Mouse (Mus musculus) kidney, postnatal 10 days (tissue): ENCODE data around the gene Rbfox1.

Experiments
- DNase-seq: peaks from one replicate; pipeline ENCODE4 v3.0.0; 2021; ENCODE audit warnings: mixed read lengths

Gene Rbfox1

DNA sequence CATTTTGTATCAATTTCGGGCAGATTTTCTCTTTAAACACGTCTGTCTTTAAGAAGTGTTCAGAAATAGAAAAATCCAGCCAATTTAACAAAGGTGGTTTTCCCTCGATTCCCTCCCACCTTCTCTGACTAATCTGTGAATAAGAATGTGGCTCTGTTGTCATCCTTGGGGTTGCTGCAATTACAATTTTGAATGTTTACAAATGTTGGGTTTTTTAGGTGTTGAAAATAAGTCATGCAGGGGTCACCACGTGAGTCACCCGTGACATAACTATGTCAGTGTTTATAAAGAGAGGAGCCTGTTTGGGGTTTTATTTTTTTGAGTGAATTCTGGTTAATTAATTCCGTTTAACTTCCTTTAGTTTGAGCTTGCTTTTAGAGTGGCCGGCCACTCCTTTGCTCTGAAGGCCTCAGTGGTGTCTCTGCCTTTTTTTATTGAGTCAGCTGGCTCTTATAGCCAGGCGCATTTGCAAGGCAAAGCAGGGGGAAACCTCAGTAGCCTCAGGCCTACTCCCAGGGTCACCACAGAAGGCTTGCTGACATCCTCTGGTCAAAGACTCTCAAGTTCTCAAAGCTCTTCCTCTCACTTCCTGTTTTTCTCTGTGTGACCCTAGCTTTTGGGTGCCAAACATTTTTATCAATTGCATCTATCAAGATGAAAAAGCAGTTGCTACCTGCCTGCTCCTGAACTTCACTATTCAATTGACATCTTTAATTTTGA, 957.1 kb downstream of the Rbfox1 start:
- no peak for DNase-seq

DNA sequence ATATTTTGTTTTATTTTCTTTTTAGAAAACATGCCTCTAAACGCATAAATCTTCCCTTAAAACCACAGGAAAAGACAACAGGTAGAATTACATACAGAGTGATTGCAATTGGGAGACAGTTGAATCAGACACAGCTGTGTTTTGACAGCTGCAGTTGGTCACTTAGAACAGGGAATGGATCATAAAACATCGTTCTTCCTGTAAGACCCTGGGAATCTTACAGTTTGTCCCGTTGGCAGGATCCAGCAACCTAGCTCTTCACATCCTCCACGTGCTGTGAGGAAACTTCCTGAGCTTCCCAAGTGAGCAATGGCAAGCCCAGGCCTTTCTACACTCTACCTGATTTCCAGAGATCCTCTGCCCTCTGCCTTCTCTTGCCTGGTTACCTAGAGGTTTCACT, 959.5 kb downstream of the Rbfox1 start:
- no peak for DNase-seq

DNA sequence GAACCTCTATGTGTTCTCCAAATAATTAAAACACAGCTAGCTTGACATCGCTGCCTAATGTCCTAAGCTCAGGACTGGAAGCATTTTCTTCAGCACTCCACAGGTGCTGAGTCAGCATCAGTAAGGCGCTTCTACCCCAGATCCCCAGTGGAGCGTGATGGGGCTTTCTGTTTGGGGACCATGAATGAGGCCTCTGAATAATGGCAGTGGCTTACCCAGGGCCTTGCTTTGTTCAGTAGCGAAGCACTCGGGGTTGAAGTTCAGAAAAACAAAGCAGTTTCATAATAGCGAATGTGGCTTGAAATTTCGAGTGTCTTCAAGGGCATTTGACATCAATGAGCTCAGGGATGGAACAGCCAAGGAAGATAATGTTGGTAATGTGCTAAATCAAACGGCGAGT, 966.2 kb downstream of the Rbfox1 start:
- DNase-seq, result no peak

DNA sequence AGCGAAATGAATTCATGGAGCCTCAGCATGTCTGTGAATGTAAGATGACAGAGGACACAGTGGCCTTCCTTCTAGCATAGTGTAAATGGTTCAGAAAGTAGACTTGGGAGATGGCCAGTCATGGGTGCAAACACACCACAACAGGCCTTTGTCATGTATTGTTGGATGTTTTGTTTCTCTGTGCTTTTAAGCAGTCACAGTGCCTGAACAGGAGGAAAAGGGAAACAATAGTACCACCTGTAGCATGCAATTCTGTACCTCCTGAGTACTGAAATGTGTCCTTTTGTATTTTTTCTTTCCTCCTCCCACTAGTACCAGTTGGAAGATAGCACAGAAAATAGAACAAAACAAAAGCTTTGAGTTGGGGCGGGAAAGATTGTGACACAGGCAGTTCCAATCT, 968.6 kb downstream of the Rbfox1 start:
- DNase-seq, result no peak

DNA sequence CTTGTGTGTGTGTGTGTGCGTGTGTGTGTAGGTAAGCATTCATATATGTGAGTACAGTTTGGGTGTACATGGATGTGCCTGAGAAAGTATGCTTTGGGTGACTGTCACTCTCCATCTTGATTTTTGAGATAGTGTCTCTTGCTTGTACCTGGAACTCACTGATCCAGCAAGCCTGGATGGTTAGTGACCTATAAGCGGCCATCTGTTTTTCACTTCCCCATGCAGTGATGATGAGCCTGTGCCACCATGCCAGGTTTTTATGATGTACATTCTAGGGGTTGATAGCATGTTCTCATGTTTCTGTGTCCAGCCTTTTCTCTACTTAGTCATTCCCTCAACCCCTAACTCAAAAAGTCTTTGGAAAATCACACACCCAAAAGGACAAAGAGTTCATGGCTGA, 976.5 kb downstream of the Rbfox1 start:
- no peak for DNase-seq

DNA sequence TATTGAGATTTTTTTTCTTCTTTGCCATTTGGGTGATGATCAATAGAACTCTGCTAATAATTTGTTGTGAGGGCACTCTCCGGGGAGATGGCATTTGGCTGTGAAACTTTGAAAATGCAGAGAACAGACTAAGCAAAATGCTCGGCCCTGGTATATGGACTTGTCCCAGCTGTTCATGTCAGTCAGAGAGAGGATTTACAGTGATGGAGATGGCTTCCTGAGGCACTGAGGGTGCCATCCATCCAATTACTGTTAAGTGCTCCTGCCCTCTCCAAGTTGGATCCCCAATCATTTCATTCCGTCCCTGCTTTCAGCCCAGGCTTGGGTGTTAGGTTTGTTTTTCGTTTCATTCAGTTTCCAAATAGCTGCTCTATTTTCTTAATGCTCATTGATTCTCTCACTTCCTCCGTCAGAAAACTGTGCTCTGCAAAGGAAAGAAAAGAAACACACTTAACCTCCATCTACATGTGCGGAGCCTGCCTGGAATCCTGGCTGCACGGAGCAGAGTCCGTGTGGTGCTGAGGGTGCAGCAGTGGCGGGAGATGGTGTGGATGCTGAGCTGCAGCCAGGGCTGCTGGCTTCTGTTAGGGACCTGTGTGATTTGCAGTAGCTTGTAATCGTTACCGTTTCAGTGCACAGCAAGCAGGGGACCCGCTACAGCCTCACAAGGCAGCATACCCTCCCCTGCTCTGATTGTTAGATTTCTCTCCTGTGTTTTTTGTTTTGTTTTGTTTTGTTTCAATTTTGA, 997.7 kb downstream of the Rbfox1 start:
- no peak for DNase-seq

DNA sequence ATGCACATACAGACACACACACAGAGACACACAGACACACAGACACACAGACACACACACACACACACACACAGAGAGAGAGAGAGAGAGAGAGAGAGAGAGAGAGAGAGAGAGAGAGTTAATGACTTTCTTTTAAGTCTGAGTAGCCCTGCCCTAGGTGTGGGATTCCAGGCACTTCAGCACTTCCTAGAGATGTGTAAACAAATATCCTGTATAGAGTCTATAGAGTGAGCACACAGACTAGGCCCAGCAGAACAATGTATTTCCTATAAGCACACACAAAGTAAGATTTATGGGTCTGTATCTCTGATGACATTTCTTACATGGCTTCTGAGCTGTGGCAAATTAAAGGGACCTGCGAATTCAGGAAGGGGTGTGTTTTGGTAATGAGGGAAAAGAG, 998.6 kb downstream of the Rbfox1 start:
- DNase-seq, result no peak

DNA sequence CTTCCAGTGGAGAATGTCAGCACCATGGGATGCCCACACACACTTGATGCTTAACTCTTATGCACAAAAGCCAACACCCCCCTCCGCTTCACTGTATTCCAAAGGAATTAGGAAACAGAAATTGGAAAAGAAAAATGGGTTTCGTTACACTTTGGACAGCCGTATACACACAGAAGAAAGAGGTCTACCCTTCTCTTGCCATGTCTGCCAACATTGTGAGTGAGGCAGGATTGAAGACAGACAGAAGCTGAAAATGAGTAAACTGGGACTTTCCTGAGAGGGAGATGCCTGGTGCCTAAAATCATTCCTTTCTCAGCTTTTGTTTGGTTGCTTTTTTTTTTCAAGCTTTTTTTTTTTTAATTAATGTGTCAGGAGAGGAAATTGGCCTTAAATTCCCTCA, 1000.5 kb downstream of the Rbfox1 start:
- DNase-seq, result no peak

DNA sequence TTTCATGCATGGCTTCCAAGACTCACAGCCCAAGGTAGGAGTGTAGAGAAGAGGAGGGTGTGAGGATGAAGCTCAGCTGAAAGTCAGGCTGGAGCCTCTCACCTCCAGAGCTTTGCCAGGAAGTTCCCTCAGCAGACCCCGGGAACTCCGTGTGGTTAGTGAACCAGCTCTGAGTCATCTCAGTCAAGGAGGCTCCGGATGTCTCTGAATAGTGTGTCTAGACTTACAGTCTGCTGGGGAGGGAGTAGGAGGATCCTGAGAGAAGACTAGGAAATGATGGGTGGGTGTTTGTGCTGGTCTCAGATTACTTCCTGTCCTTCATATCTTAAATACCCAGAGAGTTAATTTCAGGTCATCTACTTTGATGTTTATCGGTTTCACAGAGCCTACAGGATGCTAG, 1004.1 kb downstream of the Rbfox1 start:
- peak; percentile 8 for DNase-seq

DNA sequence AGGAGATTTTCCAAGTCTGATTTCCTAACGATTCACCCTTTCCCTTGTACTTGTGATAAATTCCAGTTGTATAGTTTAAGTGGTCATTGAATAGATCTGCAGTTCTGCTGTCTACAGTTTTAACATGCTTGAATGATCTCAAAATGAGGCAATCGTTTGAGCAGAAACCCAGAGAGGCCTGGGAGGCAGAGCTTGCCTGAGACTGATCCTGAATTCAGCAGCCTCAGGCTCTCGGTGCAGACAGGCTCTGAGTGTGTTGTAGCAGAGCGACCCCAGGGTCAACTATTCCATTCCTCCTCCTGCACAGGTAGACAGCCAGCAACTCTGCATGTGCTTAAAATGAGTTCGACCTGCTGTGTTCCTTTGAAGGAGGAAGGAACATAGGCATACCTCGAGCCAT, 1012.6 kb downstream of the Rbfox1 start:
- DNase-seq, result peak; percentile 9

DNA sequence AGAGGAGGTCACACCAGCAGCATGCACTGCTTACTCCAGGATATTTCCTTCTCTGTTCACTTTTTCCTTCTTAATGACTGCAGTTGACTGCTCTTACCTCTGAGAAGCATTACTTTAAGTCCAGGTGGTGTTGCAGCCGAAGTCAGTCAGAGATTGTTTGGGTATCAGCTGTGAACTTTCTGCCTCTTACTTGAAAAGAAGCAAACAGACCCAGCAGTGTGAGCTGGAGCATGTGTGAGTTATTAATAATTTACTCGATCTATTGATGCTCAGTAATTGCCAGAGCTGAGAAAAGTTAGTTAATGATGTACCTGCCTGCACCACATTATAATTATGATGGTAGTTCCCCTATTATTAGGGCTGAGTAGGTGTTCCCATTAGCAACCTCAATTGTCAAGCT, 1014.9 kb downstream of the Rbfox1 start:
- DNase-seq, result no peak

DNA sequence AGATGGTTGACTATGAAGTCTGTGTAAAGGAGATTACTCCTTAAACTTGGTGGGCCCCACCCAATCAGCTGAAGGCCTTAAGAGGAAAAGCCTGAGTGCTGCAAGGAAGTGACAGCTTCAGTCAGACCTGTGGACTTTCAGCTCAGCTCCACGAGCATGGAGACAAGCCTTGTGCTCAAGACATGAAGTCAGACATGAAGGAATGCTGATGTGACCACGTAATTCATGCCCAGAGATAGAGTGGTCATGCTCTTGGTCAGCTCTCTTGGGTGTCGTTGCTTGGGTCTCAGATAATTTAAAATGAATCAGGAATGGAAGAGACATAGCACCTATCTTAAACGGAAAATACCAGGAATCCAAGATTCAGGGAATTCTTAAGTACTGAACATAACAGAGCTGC, 1019.8 kb downstream of the Rbfox1 start:
- DNase-seq, result no peak

DNA sequence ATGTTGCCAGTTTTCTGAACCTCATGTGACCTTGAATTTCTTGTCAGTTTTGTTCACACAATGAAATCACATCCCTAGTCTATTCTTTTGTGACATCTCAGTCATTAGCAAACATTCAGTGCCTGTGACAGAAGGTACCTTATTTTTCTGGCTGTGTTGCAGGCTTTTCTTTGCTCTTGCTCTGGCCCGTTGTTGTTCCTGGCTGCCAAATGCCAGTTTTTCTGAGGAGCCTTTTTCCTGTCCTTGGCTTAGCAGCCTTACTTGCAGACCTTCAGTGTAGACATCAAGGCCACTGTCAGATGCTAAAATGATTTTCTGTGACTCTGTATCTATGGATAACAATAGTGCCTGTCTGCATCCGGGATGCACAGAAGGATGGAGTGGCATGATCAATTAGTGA, 1020.8 kb downstream of the Rbfox1 start:
- DNase-seq, result no peak

DNA sequence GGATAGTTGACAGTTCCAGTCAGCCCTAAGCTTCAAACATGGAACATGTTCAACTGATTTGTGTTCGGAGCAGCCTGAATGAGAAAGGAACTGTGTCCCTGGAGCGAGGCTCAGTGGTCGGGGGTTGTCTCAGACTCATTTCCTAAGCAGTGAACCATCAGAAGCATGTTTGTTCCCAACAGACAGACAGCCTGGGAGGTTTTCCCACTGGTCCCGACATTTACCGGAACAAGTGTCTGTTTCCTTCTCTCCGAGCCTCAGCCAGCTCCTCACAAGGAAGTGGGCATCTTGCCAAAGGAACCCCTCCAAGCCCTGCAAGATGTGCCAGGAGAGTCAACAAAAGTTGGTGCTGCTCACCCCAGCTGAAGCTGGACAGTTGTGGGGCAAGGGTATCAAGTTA, 1022.4 kb downstream of the Rbfox1 start:
- peak; percentile 16 for DNase-seq

DNA sequence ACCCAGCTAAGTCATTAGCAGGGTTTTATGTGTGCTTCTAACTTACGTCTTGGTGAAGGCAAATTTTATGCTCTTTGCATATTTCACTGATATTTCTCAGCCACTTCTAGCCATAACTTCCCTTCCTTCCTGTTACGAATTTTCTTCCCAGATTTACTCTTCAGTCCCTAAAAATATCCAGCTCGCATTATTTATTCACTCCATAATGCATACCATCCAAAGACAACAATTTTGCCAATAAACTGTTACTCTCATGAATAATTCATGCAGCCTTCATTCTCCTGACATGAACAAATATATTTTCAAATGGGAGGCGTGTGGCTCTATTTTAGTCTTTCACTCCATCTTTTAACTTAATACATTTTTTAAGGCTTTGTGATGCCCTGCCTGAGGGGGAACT, 1029.4 kb downstream of the Rbfox1 start:
- DNase-seq, result no peak

DNA sequence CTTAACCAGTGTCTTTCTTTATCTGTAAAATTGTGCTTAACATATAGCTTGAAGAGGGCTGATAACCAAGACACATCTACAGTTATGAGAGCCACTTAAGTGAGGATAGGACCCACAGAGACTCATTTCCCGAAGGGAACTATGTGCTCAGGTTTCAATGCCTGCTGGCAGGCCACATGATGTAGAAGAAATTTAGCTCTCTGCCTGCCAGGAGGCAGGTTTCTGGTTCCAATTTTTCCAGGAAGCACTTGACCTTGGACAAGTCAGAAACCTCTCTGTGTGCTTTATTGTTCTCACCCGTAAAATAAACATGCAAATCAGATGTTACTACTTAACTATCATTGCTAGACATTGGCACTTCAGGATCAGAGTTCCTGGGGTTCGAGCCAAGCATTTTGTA, 1033.5 kb downstream of the Rbfox1 start:
- DNase-seq, result no peak

DNA sequence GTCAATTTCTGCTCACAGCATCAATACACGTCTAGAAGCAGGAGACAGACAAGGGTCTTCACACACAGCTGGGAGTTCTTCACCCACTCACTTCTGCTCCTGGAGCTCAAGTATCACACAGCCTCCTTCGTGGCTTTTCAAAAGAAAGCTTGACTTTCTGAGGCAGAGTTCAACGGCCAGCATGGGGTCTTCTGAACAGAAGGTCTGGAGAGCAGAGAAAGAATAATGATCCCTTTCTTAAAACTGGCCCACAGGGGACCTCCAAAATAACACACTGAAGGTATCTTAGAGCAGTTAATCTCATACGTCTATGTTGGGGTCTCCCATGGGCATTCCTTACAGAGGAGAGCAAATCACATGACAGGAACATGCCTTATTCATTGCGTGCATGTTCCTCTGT, 1034.5 kb downstream of the Rbfox1 start:
- no peak for DNase-seq

DNA sequence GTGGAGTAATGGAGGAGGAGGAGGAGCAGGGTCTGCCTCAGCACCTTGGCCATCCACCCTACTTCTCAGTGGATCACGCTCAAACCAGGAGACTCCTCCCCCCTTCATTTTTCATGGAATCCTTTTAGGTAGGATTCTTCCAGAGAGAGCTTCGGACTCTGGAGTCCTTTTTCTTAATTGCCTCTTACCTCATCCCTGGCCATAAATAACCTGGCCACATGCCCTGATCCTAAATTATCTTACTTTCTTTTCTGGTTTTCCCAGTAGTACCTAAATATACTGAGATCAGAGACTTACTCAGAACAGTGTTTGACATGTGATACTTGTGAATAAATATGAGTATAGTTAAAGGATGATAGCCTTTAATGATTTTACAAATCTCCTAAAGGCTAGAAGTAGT, 1042.5 kb downstream of the Rbfox1 start:
- DNase-seq, result no peak

DNA sequence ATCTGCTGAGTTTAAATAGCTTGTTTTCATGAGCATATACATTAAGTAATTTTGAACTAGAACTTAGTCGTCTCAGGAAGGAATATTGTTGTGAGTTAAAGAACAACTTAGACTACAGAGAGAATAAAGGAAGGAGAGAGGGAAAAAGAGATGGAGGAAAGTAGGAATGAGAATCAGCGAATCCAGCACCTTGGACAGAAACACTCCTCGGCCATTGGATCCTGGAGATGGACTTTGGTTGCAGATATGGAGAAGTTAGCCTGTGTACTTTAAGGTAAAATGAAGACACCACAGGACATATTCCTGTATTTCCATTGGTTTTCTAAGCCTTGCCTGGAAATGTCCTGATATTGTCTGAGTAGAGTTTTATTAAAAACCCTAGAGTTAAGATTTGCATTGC, 1045.6 kb downstream of the Rbfox1 start:
- peak; percentile 13 for DNase-seq

DNA sequence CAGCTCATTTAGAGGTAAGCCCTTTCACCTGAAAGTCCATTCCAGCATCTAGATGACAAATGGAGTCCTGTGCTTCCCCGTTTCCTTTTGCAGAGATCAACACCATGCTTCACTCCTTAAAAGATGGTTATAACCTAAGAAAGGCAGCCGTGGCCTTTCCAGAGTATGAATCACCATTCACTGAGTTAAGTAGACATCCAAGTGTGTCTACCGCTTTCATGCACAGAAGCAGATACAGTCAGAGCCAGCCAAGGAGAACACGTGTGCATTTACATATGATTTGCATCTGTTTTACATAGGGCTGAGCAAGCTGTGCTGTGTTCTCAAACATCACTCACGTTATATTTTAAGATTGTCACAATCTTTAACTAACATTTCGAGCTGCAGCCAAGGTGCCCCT, 1061.0 kb downstream of the Rbfox1 start:
- DNase-seq, result no peak

DNA sequence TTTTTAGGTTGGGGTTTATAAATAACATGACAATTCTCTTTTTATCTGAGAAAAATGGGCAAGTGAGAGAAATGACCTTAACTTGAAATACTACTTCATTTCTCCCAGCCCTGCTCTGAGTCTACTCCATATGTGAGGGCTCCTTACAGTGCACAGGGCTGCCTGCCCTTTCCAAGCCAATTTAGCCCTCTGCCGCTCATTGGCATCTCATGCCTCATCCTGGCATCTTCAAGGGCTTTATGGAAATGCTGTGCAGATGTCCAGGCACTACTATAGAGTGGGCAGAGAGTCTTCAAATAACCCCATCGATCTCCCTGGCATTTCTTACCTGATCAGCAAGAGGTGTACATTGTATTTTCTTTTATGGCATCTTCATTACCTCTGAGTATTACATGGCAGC, 1064.5 kb downstream of the Rbfox1 start:
- DNase-seq, result no peak

DNA sequence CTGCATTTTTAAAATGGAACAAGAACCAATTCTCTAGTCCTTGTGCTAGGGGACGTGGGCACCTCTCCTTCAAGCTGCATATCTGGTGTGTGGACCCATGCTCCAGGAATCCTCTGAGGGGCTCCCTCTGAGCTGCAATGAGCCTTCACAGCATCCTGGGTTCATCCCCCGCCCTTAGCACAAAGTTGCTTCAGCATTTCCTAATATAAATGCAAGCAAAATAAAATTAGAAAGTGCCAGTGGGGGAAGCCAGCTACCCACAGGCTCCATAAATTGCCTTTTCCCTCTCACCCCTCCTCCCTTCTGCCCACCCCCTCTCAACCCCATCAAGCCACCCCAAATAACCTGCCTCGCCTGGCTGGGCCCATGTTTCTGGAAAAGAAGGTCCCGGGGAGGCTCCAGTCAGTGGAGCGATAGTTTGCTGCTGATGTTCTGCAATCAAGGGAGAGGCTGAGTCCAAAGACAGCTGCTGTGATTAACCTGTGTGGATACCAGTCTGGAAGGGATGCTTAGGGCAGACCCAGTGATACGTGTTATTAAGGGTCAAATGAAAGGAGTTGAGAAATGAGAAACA, 1070.0 kb downstream of the Rbfox1 start:
- DNase-seq, result no peak

DNA sequence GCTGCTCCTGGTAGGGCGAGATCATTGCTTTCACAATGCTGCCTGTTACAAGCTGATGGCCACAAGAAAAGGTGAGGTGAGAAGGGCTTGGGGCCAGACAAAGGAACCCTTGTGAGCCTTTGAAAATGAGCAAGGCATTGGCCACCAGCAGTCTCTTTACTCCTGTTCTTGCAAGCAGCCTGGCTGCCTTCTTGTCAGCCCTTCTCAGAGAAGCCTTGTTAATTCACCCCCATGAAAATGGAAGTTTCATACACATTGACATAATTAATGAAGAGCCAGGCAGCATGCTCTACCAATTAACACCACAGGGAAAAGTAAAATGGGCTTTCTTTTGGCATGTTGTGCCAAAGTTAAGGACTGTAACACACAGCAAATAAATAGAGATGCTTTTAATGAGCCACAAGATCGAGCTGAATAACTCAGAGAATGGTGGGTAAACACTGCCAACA, 1076.8 kb downstream of the Rbfox1 start:
- no peak for DNase-seq

DNA sequence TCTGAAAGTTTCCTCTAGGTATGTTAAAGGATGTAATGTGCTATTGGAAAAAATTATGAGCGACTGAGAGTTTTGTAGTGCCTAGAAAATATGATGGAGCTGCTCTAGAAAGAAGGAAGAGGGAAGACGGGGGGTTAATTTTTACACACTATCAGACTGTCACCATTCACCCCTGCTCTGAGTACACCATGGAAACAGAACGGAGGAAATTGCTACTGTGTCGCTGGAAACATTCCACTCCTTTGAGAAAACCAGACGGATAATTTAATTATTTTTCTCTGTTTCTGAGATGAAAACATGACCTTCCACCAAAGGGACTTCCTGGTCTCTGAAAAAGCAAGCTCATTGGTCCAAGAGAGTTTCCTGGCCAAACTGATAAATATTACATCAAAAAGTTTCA, 1077.4 kb downstream of the Rbfox1 start:
- DNase-seq, result peak; percentile 11
